Mouse (Mus musculus) thymus, adult 2 months (tissue): Measurements from ENCODE around the gene Med13. TPM values are rescaled to one million over a fixed set of nuclear protein-coding genes. Genes with fewer than 3 reads are reported as not detected.
A peak's percentile ranks its signal among the peaks of the same experiment; 100 is the strongest.

Source experiments
- DNase-seq: peaks from one replicate; pipeline ENCODE4 v3.0.0; 2021
- H3K27ac ChIP-seq: fragments of 200-500 bp; 2 replicates; pipeline ENCODE4 v1.5.1; 2012; ENCODE audit warnings: low read length, control low read depth; ENCODE audit not compliant: control insufficient read depth, insufficient read depth
- H3K27me3 ChIP-seq: fragments of 200-500 bp; 2 replicates; pipeline ENCODE4 v1.6.1; 2012; ENCODE audit warnings: mild to moderate bottlenecking, low read length, moderate library complexity, mixed read lengths; ENCODE audit not compliant: control insufficient read depth, insufficient read depth
- H3K36me3 ChIP-seq: fragments of 200-500 bp; 2 replicates; pipeline ENCODE4 v1.6.1; 2012; ENCODE audit warnings: mild to moderate bottlenecking, low read length, moderate library complexity; ENCODE audit not compliant: control insufficient read depth, insufficient read depth
- H3K4me1 ChIP-seq: fragments of 200-500 bp; replicated peaks from 2 replicates; pipeline ENCODE4 v1.6.1; 2012; ENCODE audit warnings: low read length; ENCODE audit not compliant: control insufficient read depth, insufficient read depth
- H3K4me3 ChIP-seq: fragments of 200-500 bp; 2 replicates; pipeline ENCODE4 v1.5.1; 2012; ENCODE audit warnings: mild to moderate bottlenecking, low read length, control low read depth, moderate library complexity; ENCODE audit not compliant: control insufficient read depth, insufficient read depth
- CTCF ChIP-seq: fragments of 200-500 bp; IDR thresholded peaks from 2 replicates; pipeline ENCODE4 v1.5.1; 2012; ENCODE audit warnings: mild to moderate bottlenecking, control low read depth, low read length, moderate library complexity, borderline replicate concordance; ENCODE audit not compliant: control insufficient read depth, poor library complexity, insufficient read depth; ENCODE audit errors: extremely low read depth
- POLR2A ChIP-seq: fragments of 200-500 bp; IDR thresholded peaks from 2 replicates; pipeline ENCODE4 v1.6.1; 2012; ENCODE audit warnings: mild to moderate bottlenecking, low read length, control low read depth, moderate library complexity; ENCODE audit not compliant: control insufficient read depth, poor library complexity, insufficient read depth; ENCODE audit errors: extremely low read depth
- WGBS: fragments of 180-500 bp; shearing (Covaris S2); methylation state at CpG from one replicate; pipeline ENCODE4 v1.1.7; 2018; 5-methylcytosine and 5-hydroxymethylcytosine counted together
- polyA plus RNA-seq: library from polyadenylated mRNA; depleted of rRNA; stranded (reverse); fragments of >200 nt; gene quantifications from 2 replicates; pipeline ENCODE4 v1.2.3, GENCODE M21; 2012

The Med13 gene
- polyA plus RNA-seq, 1 experiment = 69.5 TPM

- WGBS = 90% methylated on average over 9 of the region's 9 CpGs
- H3K27ac ChIP-seq = no peak overlapping the region
These were observed 29.9 kb upstream of the Med13 start for GRCm38 (mm10) chr11:86387121-86387893.

DNA sequence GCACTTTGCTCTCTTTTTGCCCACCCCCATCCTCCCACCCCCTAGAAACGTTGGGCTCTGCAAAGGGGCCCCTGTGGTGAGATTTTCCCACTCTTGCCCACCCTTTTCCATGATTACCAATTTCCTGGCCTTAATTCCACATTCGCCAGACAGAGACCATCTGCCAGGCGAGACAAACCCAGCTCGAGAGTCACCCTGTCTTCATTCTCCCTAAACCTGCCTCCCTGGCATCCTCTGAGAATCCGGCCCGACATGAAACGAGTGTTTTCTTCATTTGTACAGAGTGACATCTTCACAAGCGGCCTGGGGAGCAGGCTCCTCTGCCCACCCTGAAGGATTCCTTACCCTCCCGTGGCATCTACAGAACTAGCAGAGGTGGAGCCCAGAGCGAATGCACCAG, 29.2 kb upstream of the Med13 start:
- DNase-seq = no peak
- no peak overlapping the region; the same call in 1 of the 2 replicates for H3K27ac ChIP-seq
- H3K4me1 ChIP-seq = peaks cover 28% of the 10 kb centered on the region
- H3K4me3 ChIP-seq = no peak overlapping the region
- H3K27me3 ChIP-seq = no peaks in the 10 kb centered on the region
- TF ChIP-seq CTCF (no peak), POLR2A (no peak)
- WGBS = 91% methylated on average over 10 of the region's 10 CpGs
- H3K36me3 ChIP-seq = no peaks in the 10 kb centered on the region

More at GRCm38 (mm10) chr11:86387121-86387893, 29.9 kb upstream of the Med13 start:
- DNase-seq = no peak
- TF ChIP-seq CTCF (no peak), POLR2A (no peak)
- Histone ChIP-seq H3K36me3 (no peaks in the 10 kb centered on the region), H3K4me3 (no peak overlapping the region), H3K4me1 (peaks cover 33% of the 10 kb centered on the region), H3K27me3 (no peaks in the 10 kb centered on the region)

- Histone ChIP-seq H3K36me3 (no peaks in the 10 kb centered on the region), H3K4me1 (peaks cover 26% of the 10 kb centered on the region), H3K27ac (peak overlapping the region; percentile 70), H3K4me3 (no peak overlapping the region; the same call in 1 of the 2 replicates), H3K27me3 (no peaks in the 10 kb centered on the region)
- peak; percentile 54 for DNase-seq
- 12% methylated on average over 11 of the region's 11 CpGs for WGBS
- TF ChIP-seq POLR2A = no peak
- no peak for TF ChIP-seq CTCF
These were observed 28.4 kb upstream of the Med13 start for GRCm38 (mm10) chr11:86385710-86386282.

DNA sequence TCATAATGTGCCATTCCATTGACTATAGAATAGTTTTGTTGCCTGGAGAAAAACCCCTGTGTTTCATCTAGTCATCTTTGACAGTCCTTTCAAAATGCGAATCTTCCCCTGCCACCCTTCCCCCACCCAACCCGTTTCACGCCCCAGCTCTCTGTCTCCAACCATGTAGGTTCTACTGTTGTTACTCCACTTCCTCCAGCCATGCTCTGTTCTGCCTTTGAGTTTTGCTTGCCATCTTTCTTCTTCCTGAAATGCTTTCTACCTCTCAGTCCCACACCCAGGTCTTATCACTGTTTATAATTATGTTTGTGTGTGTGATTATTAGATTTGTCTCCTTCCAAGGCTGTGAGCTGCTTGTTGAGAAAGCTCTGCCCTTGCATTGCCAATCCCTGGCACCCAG, 26.7 kb upstream of the Med13 start:
- Histone ChIP-seq H3K27me3 (no peaks in the 10 kb centered on the region), H3K4me1 (peaks cover 25% of the 10 kb centered on the region), H3K4me3 (no peak overlapping the region), H3K36me3 (no peaks in the 10 kb centered on the region), H3K27ac (no peak overlapping the region)
- whole genome bisulfite sequencing = 19% methylated on average over 3 of the region's 3 CpGs
- DNase-seq = peak; percentile 30
- no peak for TF ChIP-seq POLR2A
- no peak for TF ChIP-seq CTCF

- Histone ChIP-seq H3K4me1 (peaks cover 23% of the 10 kb centered on the region), H3K27ac (no peak overlapping the region), H3K36me3 (no peaks in the 10 kb centered on the region), H3K4me3 (no peak overlapping the region), H3K27me3 (no peaks in the 10 kb centered on the region)
- 96% methylated on average over 10 of the region's 10 CpGs for WGBS
- TF ChIP-seq POLR2A = no peak
- no peak for TF ChIP-seq CTCF
- DNase-seq = no peak
These were observed 25.2 kb upstream of the Med13 start for GRCm38 (mm10) chr11:86382520-86383157.

GRCm38 (mm10) chr11:86381478-86382091, 24.2 kb upstream of the Med13 start:
- H3K4me3 ChIP-seq = no peak overlapping the region
- H3K27ac ChIP-seq = no peak overlapping the region
- DNase-seq = no peak
- H3K27me3 ChIP-seq = no peaks in the 10 kb centered on the region
- WGBS = 89% methylated on average over 5 of the region's 5 CpGs
- H3K36me3 ChIP-seq = no peaks in the 10 kb centered on the region
- H3K4me1 ChIP-seq = peaks cover 20% of the 10 kb centered on the region
- no peak for TF ChIP-seq POLR2A
- TF ChIP-seq CTCF = no peak
